In the genomic region with DNA sequence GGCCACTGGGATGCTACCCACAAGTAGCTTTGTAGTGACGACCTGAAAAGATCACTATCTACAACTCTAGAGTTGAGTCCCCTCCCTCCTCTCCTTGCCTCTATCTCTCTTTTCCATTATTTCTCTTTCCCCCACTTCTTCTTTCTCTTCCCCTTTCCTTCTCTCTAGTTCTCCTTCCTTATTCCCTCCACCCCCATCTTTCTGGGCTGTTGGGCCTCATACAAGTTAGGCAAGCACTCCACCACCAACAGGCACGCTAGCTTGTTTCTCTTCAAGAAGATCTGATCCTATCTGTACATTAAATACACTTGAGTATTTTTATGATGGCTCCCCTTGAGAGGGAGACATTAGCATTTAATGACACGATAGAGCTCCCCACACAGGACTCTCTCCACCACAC, we compare ENCODE assay signal across 36 mouse cellular contexts. TPM values are rescaled to one million over a fixed set of nuclear protein-coding genes. Genes with fewer than 3 reads are reported as not detected.
"Had no signal": no experiment of that assay in that cellular context is flagged by ENCODE, and none has a peak within 500 bp of the region (broad histone marks: within the 10 kb centered on the region; RNA-seq: fewer than 3 reads in every experiment).

No protein-coding gene starts in this region.

- H3K4me3 ChIP-seq: heart, embryonic 12.5 days; heart, embryonic 13.5 days; heart, embryonic 15.5 days; hindbrain, embryonic 10.5 days; hindbrain, embryonic 12.5 days; hindbrain, embryonic 13.5 days; hindbrain, embryonic 15.5 days; intestine, embryonic 15.5 days; kidney, embryonic 15.5 days; layer of hippocampus, adult 2 months; left cerebral cortex, adult 2 months had no signal

- H3K4me2 ChIP-seq: heart, embryonic 11.5 days; heart, embryonic 12.5 days; heart, embryonic 13.5 days; heart, embryonic 15.5 days; hindbrain, embryonic 12.5 days; hindbrain, embryonic 13.5 days; hindbrain, embryonic 14.5 days; hindbrain, embryonic 15.5 days; intestine, embryonic 15.5 days; kidney, embryonic 15.5 days had no signal

- ATAC-seq: hindbrain, embryonic 16.5 days; inflammation-experienced regulatory T-cells, adult 6 months; intestine, embryonic 15.5 days; intestine, embryonic 16.5 days; intestine, postnatal 0 days had no signal

- H3K9ac ChIP-seq: heart, embryonic 12.5 days; heart, embryonic 13.5 days; heart, embryonic 15.5 days; hindbrain, embryonic 12.5 days; hindbrain, embryonic 13.5 days; hindbrain, embryonic 14.5 days; hindbrain, embryonic 15.5 days; intestine, embryonic 15.5 days; kidney, embryonic 15.5 days had no signal

- H3K27me3 ChIP-seq: heart, embryonic 12.5 days; heart, embryonic 13.5 days; heart, embryonic 15.5 days; hindbrain, embryonic 12.5 days; hindbrain, embryonic 13.5 days; hindbrain, embryonic 15.5 days; intestine, embryonic 15.5 days; kidney, embryonic 15.5 days had no signal

- H3K9me3 ChIP-seq: heart, embryonic 12.5 days; heart, embryonic 13.5 days; heart, embryonic 15.5 days; hindbrain, embryonic 10.5 days; hindbrain, embryonic 12.5 days; hindbrain, embryonic 13.5 days; hindbrain, embryonic 15.5 days; intestine, embryonic 15.5 days; kidney, embryonic 15.5 days had no signal

- H3K36me3 ChIP-seq: heart, embryonic 12.5 days; heart, embryonic 13.5 days; heart, embryonic 15.5 days; hindbrain, embryonic 10.5 days; hindbrain, embryonic 12.5 days; hindbrain, embryonic 13.5 days; hindbrain, embryonic 15.5 days; intestine, embryonic 15.5 days; kidney, embryonic 15.5 days had no signal

- H3K4me1 ChIP-seq: heart, embryonic 12.5 days; heart, embryonic 13.5 days; heart, embryonic 15.5 days; hindbrain, embryonic 10.5 days; hindbrain, embryonic 12.5 days; hindbrain, embryonic 13.5 days; hindbrain, embryonic 15.5 days; intestine, embryonic 15.5 days; kidney, embryonic 15.5 days had no signal

- DNase-seq: heart, postnatal 10 days; heart, postnatal 14 days; heart, postnatal 36 days; heart, postnatal 4 days; kidney, adult 11 months; kidney, adult 18-20 months; kidney, adult 2 months; kidney, adult 8-10 months; kidney, adult 9 months; kidney, postnatal 10 days; kidney, postnatal 14 days; kidney, postnatal 25 days; kidney, postnatal 36 days; kidney, postnatal 4 days; layer of hippocampus, adult 9-11 months; layer of hippocampus, postnatal 36 days had no signal

- H3K27ac ChIP-seq: heart, embryonic 13.5 days; heart, embryonic 15.5 days; hindbrain, embryonic 10.5 days; hindbrain, embryonic 12.5 days; hindbrain, embryonic 13.5 days; hindbrain, embryonic 14.5 days; hindbrain, embryonic 15.5 days; hindbrain, postnatal 0 days; intestine, embryonic 15.5 days; kidney, embryonic 15.5 days; kidney, postnatal 0 days; layer of hippocampus, adult 2 months; left cerebral cortex, adult 2 months had no signal

RNA-seq across cellular contexts. Expression of a gene that starts 51.0 kb away (rescaled TPM):
- polyA plus RNA-seq: heart, embryonic 11.5 days; heart, embryonic 12.5 days; heart, embryonic 13.5 days; heart, embryonic 14.5 days had no signal
